Mouse (Mus musculus) duodenum, adult 2 months (tissue): ENCODE results near the gene Lrrc4c. TPM values are rescaled to one million over a fixed set of nuclear protein-coding genes. Genes with fewer than 3 reads are reported as not detected.

Source experiments
- polyA plus RNA-seq: library from polyadenylated mRNA; depleted of rRNA; stranded (reverse); fragments of >200 nt; gene quantifications from 2 replicates; pipeline ENCODE4 v1.2.3, GENCODE M21; 2012; ENCODE audit warnings: low replicate concordance; rRNA removed

Lrrc4c gene
- polyA plus RNA-seq = 0.06 and 0.07 TPM in 2 replicates

DNA sequence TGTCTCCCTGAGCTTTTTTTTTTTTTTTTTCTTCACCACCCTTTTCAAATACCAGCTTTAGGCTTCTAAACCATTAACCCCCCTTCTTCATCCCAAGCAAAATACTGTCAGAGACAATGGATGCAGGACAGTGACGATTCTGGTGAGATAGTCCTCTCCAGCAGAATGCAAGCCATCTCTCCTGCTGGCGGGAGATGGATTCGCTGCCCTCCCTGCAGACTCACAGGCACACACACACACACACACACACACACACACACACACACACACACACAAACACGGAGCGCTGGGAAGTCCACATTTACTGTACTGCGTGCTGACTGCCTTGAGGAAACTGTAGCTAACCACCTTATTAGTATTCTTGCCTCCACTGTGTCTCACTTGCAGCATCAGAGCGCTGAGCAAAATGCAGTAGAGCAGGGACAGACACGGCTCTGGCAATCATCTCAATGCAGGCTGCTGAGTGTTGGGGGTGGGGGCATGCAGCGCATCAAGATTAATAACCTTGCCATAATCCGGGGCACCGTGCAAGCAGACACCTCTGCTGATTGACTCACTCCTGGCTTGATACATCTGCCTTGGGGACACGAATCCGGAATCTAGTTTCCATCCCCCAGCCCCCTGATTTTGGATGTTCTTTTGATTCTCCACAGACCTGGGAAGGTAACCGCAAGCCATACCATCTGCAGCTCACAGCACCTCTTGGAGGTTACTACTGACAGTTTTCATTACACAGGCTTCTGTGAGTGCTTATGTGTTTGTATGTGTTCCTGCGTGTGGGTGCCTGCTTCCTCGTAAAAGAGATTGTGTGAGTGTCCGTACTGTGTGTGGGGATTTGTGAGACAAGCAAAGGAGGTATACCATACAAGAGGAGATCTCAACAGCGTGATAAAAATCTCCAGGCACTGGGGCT, at the start of gene Lrrc4c:
Gene Lrrc4c (plus strand): TSS at position 783 of the 913 bp plus-strand sequence.

